Mouse (Mus musculus) kidney, embryonic 16.5 days (tissue): ENCODE results near the gene Zfp956. TPM values are rescaled to one million over a fixed set of nuclear protein-coding genes. Genes with fewer than 3 reads are reported as not detected.
"Not testable (repeated sequence)": the region's sequence is repeated elsewhere in the genome, so short reads cannot be mapped to it uniquely, and the experiment has no call there.

Source experiments
- ATAC-seq: fragments of 200-750 bp; cut with Nextera tagmentation; 2 replicates; pipeline ENCODE4 v1.8.0; 2017; ENCODE audit warnings: moderate TSS enrichment; ENCODE audit not compliant: low FRiP score, low TSS enrichment
- H3K27ac ChIP-seq: fragments of 300-500 bp; sonication (generic); 2 replicates; pipeline ENCODE4 v1.5.1; 2014; ENCODE audit warnings: low read length
- H3K27me3 ChIP-seq: fragments of 300-500 bp; sonication (generic); 2 replicates; pipeline ENCODE4 v1.6.1; 2014; ENCODE audit warnings: low read length, control low read depth, mixed read lengths; ENCODE audit not compliant: insufficient read depth
- H3K36me3 ChIP-seq: fragments of 300-500 bp; sonication (generic); 2 replicates; pipeline ENCODE4 v1.6.1; 2014; ENCODE audit warnings: low read length, control low read depth, mixed read lengths; ENCODE audit not compliant: insufficient read depth
- H3K4me1 ChIP-seq: fragments of 300-500 bp; sonication (generic); 2 replicates; pipeline ENCODE4 v1.6.1; 2014; ENCODE audit warnings: low read length, control low read depth, mixed read lengths; ENCODE audit not compliant: insufficient read depth
- H3K4me2 ChIP-seq: fragments of 300-500 bp; sonication (generic); replicated peaks from 2 replicates; pipeline ENCODE4 v1.6.1; 2014; ENCODE audit warnings: low read depth, low read length
- H3K4me3 ChIP-seq: fragments of 300-500 bp; sonication (generic); 2 replicates; pipeline ENCODE4 v1.5.1; 2014; ENCODE audit warnings: mild to moderate bottlenecking, low read length
- H3K9ac ChIP-seq: fragments of 300-500 bp; sonication (generic); replicated peaks from 2 replicates; pipeline ENCODE4 v1.6.1; 2014; ENCODE audit warnings: low read length
- H3K9me3 ChIP-seq: fragments of 300-500 bp; sonication (generic); 2 replicates; pipeline ENCODE4 v1.6.1; 2016; ENCODE audit warnings: low read length, control low read depth
- WGBS: fragments of 180-500 bp; shearing (Covaris S2); extraction: QIAGEN DNeasy Blood & Tissue Kit; methylation state at CpG from one replicate; pipeline ENCODE4 v1.1.7; 2014; 5-methylcytosine and 5-hydroxymethylcytosine counted together
- polyA plus RNA-seq: library from polyadenylated mRNA; unstranded; fragments of >200 nt; fragmentation: Nextera tagmentation; extraction: Ambion mirVana; gene quantifications from 2 replicates; pipeline ENCODE4 v1.2.1, GENCODE M21; 2015

The Zfp956 gene
- polyA plus RNA-seq, 1 experiment from 2014 or later, result 8.9 TPM

DNA sequence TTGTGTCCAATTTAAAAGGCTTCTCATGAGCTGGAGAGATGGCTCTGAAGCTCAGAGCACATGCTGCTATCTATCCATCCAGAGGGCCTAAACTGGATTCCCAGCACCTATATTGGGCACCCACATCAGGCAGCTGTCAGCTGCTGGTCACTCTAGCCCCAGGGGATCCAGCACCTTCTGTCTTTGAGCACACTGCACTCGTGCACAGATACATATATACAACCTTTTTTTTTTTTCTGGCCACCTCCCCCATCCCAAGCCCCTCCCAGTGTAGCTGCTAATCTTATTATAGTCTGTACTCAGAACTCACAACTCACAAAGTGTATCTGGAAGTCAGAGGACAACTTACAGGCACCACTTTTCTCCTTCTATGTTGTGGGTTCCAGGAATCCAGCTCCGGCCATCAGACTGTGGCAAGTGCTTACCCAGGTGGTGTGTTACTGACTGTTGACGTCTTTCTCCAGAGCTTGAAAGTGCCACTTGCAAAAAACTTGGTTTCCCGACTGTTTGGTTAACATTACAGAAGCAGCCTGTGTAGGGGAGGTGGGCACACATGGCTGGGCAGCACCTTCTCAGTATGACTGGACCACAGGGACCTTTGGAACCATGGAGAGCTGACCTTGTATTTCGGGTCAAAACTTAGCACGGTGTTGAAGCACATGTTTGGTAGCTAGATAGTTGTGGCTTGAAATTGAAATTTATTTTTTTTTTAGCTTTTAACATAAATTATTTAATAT lies 7.7 kb downstream of the Zfp956 start:
- H3K27me3 ChIP-seq, result no peaks in the 10 kb centered on the region
- ATAC-seq, result no peak
- H3K4me2 ChIP-seq, result no peak overlapping the region
- H3K9ac ChIP-seq, result no peak overlapping the region
- H3K27ac ChIP-seq, result no peak overlapping the region
- no peak overlapping the region for H3K4me3 ChIP-seq
- 81% methylated on average over 6 of the region's 6 CpGs for WGBS
- H3K9me3 ChIP-seq, result no peaks in the 10 kb centered on the region
- H3K36me3 ChIP-seq, result peaks cover 16% of the 10 kb centered on the region
- no peaks in the 10 kb centered on the region for H3K4me1 ChIP-seq

DNA sequence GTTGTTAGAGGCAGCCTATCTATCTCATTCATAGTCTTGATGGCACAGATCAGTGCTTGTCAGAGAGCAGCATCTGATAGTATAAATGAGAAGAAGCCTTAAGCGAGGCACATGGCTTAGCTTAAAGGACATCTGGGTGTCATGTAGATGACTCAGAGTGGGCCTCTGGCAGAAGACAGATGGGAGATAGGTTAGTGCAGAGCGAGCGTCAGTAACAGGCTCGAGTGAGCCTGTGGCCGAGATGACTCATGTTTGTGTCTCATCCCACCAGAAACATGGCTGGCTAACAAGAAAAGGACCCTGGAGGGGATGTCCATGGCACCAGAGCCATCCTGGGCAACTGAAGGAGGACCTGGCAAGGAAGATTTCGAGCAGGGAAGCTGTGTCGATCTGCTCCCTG lies 9.9 kb downstream of the Zfp956 start:
- ATAC-seq, result no peak
- Histone ChIP-seq H3K4me2 (no peak overlapping the region), H3K9me3 (no peaks in the 10 kb centered on the region), H3K4me1 (no peaks in the 10 kb centered on the region), H3K4me3 (no peak overlapping the region), H3K27ac (no peak overlapping the region), H3K36me3 (peaks cover 13% of the 10 kb centered on the region), H3K9ac (no peak overlapping the region), H3K27me3 (no peaks in the 10 kb centered on the region)
- 81% methylated on average over 7 of the region's 7 CpGs for WGBS

DNA sequence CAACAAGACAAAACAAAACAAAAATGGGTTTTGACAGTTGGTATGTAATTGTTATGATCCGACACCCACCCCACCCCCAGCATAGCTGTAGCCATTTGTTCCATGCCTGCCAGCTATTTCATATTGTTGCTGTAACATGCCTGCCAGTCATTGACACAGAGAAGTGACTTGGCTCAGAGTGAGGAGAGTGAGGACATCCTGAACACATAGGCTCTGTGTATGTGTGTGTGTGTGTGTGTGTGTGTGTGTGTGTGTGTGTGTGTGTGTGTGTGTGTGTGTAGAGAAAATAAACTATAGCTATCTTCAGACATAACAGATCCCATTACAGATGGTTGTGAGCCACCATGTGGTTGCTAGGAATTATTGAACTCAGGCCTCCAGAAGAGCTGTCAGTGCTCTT lies 15.0 kb downstream of the Zfp956 start:
- H3K9ac ChIP-seq, H3K4me1 ChIP-seq, H3K4me2 ChIP-seq, H3K27me3 ChIP-seq, ATAC-seq, H3K4me3 ChIP-seq, H3K27ac ChIP-seq, H3K9me3 ChIP-seq: not testable (repeated sequence)
- peaks cover 13% of the 10 kb centered on the region for H3K36me3 ChIP-seq
- 82% methylated on average over 1 of the region's 1 CpGs for WGBS

DNA sequence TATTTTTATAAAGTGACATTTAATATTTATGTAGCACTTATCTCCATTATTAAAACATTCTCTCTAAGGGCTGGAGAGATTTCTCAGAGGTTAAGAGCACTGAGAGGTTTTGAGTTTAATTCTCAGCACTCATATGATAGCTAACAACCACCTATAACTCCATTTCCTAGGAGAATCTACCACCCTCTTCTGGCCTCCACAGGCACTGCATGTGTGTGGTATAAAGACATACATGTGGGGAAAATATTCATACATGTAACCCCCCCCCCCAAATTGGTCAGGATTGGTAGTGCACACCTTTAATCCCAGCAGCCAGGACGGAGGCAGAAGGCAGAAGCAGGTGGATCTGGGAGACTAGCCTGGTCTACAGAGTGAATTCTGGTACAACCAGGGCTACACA lies 21.4 kb downstream of the Zfp956 start:
- H3K27me3 ChIP-seq, result no peaks in the 10 kb centered on the region
- no peaks in the 10 kb centered on the region for H3K4me1 ChIP-seq
- ATAC-seq, result no peak
- H3K27ac ChIP-seq, result no peak overlapping the region
- no peak overlapping the region for H3K4me2 ChIP-seq
- H3K9me3 ChIP-seq, result no peaks in the 10 kb centered on the region
- H3K36me3 ChIP-seq, result no peaks in the 10 kb centered on the region
- 92% methylated on average over 1 of the region's 1 CpGs for WGBS
- H3K4me3 ChIP-seq, result no peak overlapping the region
- H3K9ac ChIP-seq, result no peak overlapping the region

DNA sequence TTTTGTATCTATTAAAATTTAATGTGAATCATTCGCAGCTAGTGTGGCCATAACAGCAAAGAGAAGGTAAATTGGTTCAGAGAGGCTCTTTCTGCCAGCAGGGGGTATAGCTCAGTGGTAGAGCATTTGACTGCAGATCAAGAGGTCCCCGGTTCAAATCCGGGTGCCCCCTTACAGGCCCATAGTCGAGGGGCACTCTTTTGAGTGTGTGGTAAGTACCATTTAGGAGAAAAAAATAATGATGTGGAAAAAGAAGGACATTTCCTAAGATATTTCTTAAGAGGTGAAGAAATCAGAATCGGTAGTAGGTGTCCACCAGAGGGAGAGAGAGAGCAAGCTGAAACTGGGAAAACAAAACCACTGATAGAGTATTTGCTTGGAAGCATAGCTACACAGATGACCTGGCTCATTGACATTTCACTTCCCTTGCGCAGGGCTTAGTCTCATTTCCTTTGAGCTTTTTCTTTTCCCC lies 25.7 kb downstream of the Zfp956 start:
- ATAC-seq, result peak; percentile 83
- Histone ChIP-seq H3K9me3 (no peaks in the 10 kb centered on the region), H3K4me3 (no peak overlapping the region), H3K27ac (no peak overlapping the region), H3K36me3 (no peaks in the 10 kb centered on the region), H3K27me3 (no peaks in the 10 kb centered on the region), H3K9ac (no peak overlapping the region), H3K4me2 (no peak overlapping the region), H3K4me1 (no peaks in the 10 kb centered on the region)
- WGBS, result 14% methylated on average over 6 of the region's 6 CpGs

DNA sequence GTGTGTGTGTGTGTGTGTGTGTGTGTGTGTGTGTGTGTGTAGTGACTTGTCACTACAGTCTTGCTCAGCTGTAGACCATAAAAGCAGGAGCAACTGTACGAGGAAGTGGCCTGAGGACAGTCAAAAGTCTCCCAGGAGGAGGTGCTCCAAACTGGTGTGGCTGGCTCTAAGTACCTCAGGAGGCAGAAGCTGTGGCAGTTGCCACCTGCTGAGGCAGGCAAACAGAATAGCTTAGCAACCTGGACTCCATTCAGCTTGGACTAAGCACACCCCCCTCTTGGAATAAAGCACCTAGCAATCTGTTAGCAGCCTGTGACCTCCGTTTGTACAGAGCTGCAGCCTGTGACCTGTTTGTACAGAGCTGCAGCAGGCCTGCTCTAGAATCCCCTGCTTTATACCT lies 30.7 kb downstream of the Zfp956 start:
- Histone ChIP-seq H3K27me3 (no peaks in the 10 kb centered on the region), H3K36me3 (no peaks in the 10 kb centered on the region), H3K9ac (no peak overlapping the region), H3K9me3 (no peaks in the 10 kb centered on the region), H3K4me2 (no peak overlapping the region), H3K4me1 (no peaks in the 10 kb centered on the region), H3K27ac (no peak overlapping the region), H3K4me3 (no peak overlapping the region)
- WGBS, result 28% methylated on average over 2 of the region's 2 CpGs
- no peak for ATAC-seq

DNA sequence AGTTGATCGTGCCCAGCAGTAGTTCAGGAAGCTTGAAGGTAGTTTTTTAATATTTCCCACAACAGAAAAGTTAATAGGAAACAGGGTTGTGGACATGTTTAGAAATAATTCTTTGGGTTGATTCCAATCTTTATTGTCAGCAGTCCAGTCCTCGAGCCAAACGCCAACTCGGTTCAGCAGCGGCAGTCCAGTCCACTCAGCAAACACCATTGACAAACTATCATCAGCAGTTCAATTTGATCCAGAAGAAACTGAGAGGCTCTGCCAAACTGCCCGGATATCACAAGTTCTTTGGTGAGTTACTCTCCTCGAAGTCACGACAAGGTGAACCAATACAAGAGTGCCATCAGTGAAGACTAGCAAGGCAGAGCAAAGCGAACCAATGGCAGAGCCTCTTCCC lies 42.5 kb downstream of the Zfp956 start:
- no peaks in the 10 kb centered on the region for H3K4me1 ChIP-seq
- H3K9ac ChIP-seq, result no peak overlapping the region
- H3K4me2 ChIP-seq, result no peak overlapping the region
- H3K27me3 ChIP-seq, result no peaks in the 10 kb centered on the region
- ATAC-seq, result no peak
- H3K27ac ChIP-seq, result no peak overlapping the region
- no peaks in the 10 kb centered on the region for H3K9me3 ChIP-seq
- H3K36me3 ChIP-seq, result no peaks in the 10 kb centered on the region
- no peak overlapping the region for H3K4me3 ChIP-seq
- WGBS, result 88% methylated on average over 9 of the region's 9 CpGs

DNA sequence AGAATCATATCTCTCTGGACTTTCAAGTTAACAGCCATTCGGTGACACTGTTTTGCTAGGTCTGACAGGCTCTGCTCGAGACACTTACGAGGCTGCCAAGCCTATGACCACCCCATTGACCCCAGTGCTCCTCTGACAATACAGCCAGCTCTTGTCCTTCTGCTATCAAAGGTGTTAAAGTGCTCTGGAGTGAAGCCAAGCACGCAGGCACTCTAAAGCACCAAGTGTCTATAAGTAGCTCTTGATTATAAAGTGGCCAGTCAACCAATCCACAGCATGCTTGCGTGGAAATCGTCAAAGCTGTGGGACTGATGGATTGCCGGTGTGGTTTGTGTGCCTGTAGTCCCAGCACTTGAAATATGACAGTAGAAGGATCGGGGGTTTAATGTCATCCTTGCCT lies 57.5 kb downstream of the Zfp956 start:
- Histone ChIP-seq H3K27me3 (no peaks in the 10 kb centered on the region), H3K36me3 (no peaks in the 10 kb centered on the region), H3K4me1 (no peaks in the 10 kb centered on the region), H3K4me2 (no peak overlapping the region), H3K4me3 (no peak overlapping the region), H3K27ac (no peak overlapping the region), H3K9me3 (no peaks in the 10 kb centered on the region), H3K9ac (no peak overlapping the region)
- 27% methylated on average over 8 of the region's 8 CpGs for WGBS
- ATAC-seq, result no peak

Other genes with a start within 250 kb of the Zfp956 start
- gene Pdia4, start 140.0 kb upstream of the Zfp956 start, polyA plus RNA-seq, result 397 and 399 TPM in 2 replicates
- 3.6 and 3.9 TPM in 2 replicates for gene Zfp786, start 122.5 kb upstream of the Zfp956 start, polyA plus RNA-seq
- gene Zfp398, start 117.7 kb upstream of the Zfp956 start, polyA plus RNA-seq, result 9.1 and 10.8 TPM in 2 replicates
- 17.8 and 18.7 TPM in 2 replicates for gene Zfp282, start 76.2 kb upstream of the Zfp956 start, polyA plus RNA-seq
- gene Zfp212, start 32.9 kb upstream of the Zfp956 start, polyA plus RNA-seq, result 19.4 and 20.2 TPM in 2 replicates
- gene Zfp777, start 95.5 kb downstream of the Zfp956 start, polyA plus RNA-seq, result 7.9 and 9.0 TPM in 2 replicates
- gene Zfp746, start 133.2 kb downstream of the Zfp956 start, polyA plus RNA-seq, result 9.1 and 16.4 TPM in 2 replicates